Mouse (Mus musculus) CH12.LX (cell line): ENCODE measurements around the gene Zmym3. TPM values are rescaled to one million over a fixed set of nuclear protein-coding genes. Genes with fewer than 3 reads are reported as not detected.

ENCODE experiments used
- DNase-seq: peaks from one replicate; pipeline ENCODE4 v3.0.0-alpha.2; 2013; ENCODE audit errors: extremely low read depth
- H3K27ac ChIP-seq: 2 replicates; pipeline ENCODE4 v1.5.1; 2012; ENCODE audit warnings: low read depth, mild to moderate bottlenecking, control low read depth, moderate library complexity; ENCODE audit not compliant: insufficient read depth
- H3K27me3 ChIP-seq: replicated peaks from 2 replicates; pipeline ENCODE3; 2012; ENCODE audit warnings: inconsistent platforms
- H3K36me3 ChIP-seq, 2 experiments: replicated peaks in 1 of 2; 2 replicates each; pipeline versions ENCODE3 to v1.6.1; 2012; ENCODE audit warnings: inconsistent platforms in 1 of 2, low read length in 1 of 2, mild to moderate bottlenecking in 1 of 2, mixed read lengths in 1 of 2, moderate library complexity in 1 of 2; ENCODE audit not compliant: control insufficient read depth in 1 of 2, insufficient read depth in 1 of 2
- H3K4me1 ChIP-seq, 2 experiments: 2 replicates each; pipeline ENCODE4 v1.6.1; 2012; ENCODE audit warnings: inconsistent platforms in 1 of 2, moderate library complexity in 1 of 2; ENCODE audit not compliant: insufficient read depth in 2 of 2, control insufficient read depth in 1 of 2
- H3K4me2 ChIP-seq: 2 replicates; pipeline ENCODE4 v1.6.1; 2012; ENCODE audit warnings: low read depth, mild to moderate bottlenecking, control low read depth; ENCODE audit not compliant: poor library complexity, insufficient read depth, severe bottlenecking
- H3K4me3 ChIP-seq, 3 experiments: fragments of 150-350 bp in 1 of 3; sonication (generic) in 1 of 3; replicated peaks in 1 of 3; 2 replicates each; pipeline versions ENCODE3 to v1.5.1; 2011 to 2012; ENCODE audit warnings: low read depth in 2 of 3, low read length in 2 of 3, mild to moderate bottlenecking in 2 of 3, moderate library complexity in 2 of 3, control low read depth in 1 of 3, improper control_type of control experiment in 1 of 3, inconsistent platforms in 1 of 3, mixed read lengths in 1 of 3; ENCODE audit not compliant: poor library complexity in 1 of 3
- H3K79me2 ChIP-seq: replicated peaks from 2 replicates; pipeline ENCODE4 v1.6.1; 2012; ENCODE audit warnings: mild to moderate bottlenecking, moderate library complexity; ENCODE audit not compliant: control insufficient read depth, poor library complexity, insufficient read depth, severe bottlenecking; ENCODE audit errors: extremely low read depth
- H3K9ac ChIP-seq: 2 replicates; pipeline ENCODE4 v1.6.1; 2012; ENCODE audit warnings: low read depth, mild to moderate bottlenecking, control low read depth, moderate library complexity; ENCODE audit not compliant: insufficient read depth
- H3K9me3 ChIP-seq: replicated peaks from 2 replicates; pipeline ENCODE3; 2012; ENCODE audit warnings: low read length, inconsistent platforms, mixed read lengths
- BHLHE40 ChIP-seq: IDR thresholded peaks from 2 replicates; pipeline ENCODE4 v1.6.1; 2011; ENCODE audit warnings: mild to moderate bottlenecking, low read depth, low read length, improper control_type of control experiment
- CHD2 ChIP-seq: IDR thresholded peaks from 2 replicates; pipeline ENCODE4 v1.6.1; 2011; ENCODE audit warnings: low read length, improper control_type of control experiment
- CTCF ChIP-seq, 2 experiments: IDR thresholded peaks in 1 of 2; conservative IDR thresholded peaks in 1 of 2; 2 replicates each; pipeline ENCODE4 v1.5.1; 2011 to 2012; ENCODE audit warnings: low read depth in 2 of 2, low read length in 2 of 2, improper control_type of control experiment in 1 of 2, inconsistent platforms in 1 of 2, mild to moderate bottlenecking in 1 of 2, moderate library complexity in 1 of 2
- E2F4 ChIP-seq: IDR thresholded peaks from 2 replicates; pipeline ENCODE4 v1.6.1; 2011; ENCODE audit warnings: low read depth, low read length, improper control_type of control experiment; ENCODE audit not compliant: insufficient replicate concordance
- ELF1 ChIP-seq: IDR thresholded peaks from 2 replicates; pipeline ENCODE4 v1.6.1; 2014; ENCODE audit warnings: low read depth, mild to moderate bottlenecking, inconsistent platforms, low read length, improper control_type of control experiment
- EP300 ChIP-seq: IDR thresholded peaks from 2 replicates; pipeline ENCODE4 v1.6.1; 2011; ENCODE audit warnings: low read length, improper control_type of control experiment
- ETS1 ChIP-seq: conservative IDR thresholded peaks from 2 replicates; pipeline ENCODE4 v1.6.1; 2012; ENCODE audit warnings: low read depth, mild to moderate bottlenecking, inconsistent platforms, low read length, improper control_type of control experiment, moderate library complexity
- HCFC1 ChIP-seq: IDR thresholded peaks from 2 replicates; pipeline ENCODE4 v1.6.1; 2012; ENCODE audit warnings: low read depth, mild to moderate bottlenecking, inconsistent platforms, low read length, improper control_type of control experiment
- IRF4 ChIP-seq: IDR thresholded peaks from 2 replicates; pipeline ENCODE4 v1.6.1; 2014; ENCODE audit warnings: low read depth, mild to moderate bottlenecking, inconsistent platforms, low read length, improper control_type of control experiment
- JUND ChIP-seq: conservative IDR thresholded peaks from 2 replicates; pipeline ENCODE4 v1.6.1; 2011; ENCODE audit warnings: low read depth, low read length, improper control_type of control experiment
- KAT2A ChIP-seq: IDR thresholded peaks from 2 replicates; pipeline ENCODE4 v1.6.1; 2012; ENCODE audit warnings: low read length, improper control_type of control experiment, inconsistent platforms; ENCODE audit not compliant: insufficient replicate concordance
- MAFK ChIP-seq: IDR thresholded peaks from 2 replicates; pipeline ENCODE4 v1.6.1; 2011; ENCODE audit warnings: low read length, improper control_type of control experiment; ENCODE audit not compliant: insufficient replicate concordance
- MAZ ChIP-seq: IDR thresholded peaks from 2 replicates; pipeline ENCODE4 v1.6.1; 2012; ENCODE audit warnings: low read depth, mild to moderate bottlenecking, inconsistent platforms, low read length, improper control_type of control experiment, moderate library complexity
- MXI1 ChIP-seq: IDR thresholded peaks from 2 replicates; pipeline ENCODE4 v1.6.1; 2011; ENCODE audit warnings: mild to moderate bottlenecking, low read depth, low read length, improper control_type of control experiment
- MYC ChIP-seq: IDR thresholded peaks from 2 replicates; pipeline ENCODE4 v1.6.1; 2011; ENCODE audit warnings: low read depth, mild to moderate bottlenecking, improper control_type of control experiment, low read length
- NELFE ChIP-seq: IDR thresholded peaks from 2 replicates; pipeline ENCODE4 v1.6.1; 2011; ENCODE audit warnings: low read depth, low read length, improper control_type of control experiment
- NRF1 ChIP-seq: IDR thresholded peaks from 2 replicates; pipeline ENCODE4 v1.6.1; 2014; ENCODE audit warnings: low read depth, mild to moderate bottlenecking, inconsistent platforms, low read length, improper control_type of control experiment, moderate library complexity
- POLR2A ChIP-seq: IDR thresholded peaks from 2 replicates; pipeline ENCODE4 v1.6.1; 2011; ENCODE audit warnings: low read depth, mild to moderate bottlenecking, improper control_type of control experiment, low read length
- RAD21 ChIP-seq: IDR thresholded peaks from 2 replicates; pipeline ENCODE4 v1.6.1; 2011; ENCODE audit warnings: low read depth, mild to moderate bottlenecking, low read length, improper control_type of control experiment, moderate library complexity
- SIN3A ChIP-seq: IDR thresholded peaks from 2 replicates; pipeline ENCODE4 v1.6.1; 2012; ENCODE audit warnings: low read length, improper control_type of control experiment, inconsistent platforms
- TBP ChIP-seq: conservative IDR thresholded peaks from 2 replicates; pipeline ENCODE4 v1.6.1; 2011; ENCODE audit warnings: low read depth, low read length, improper control_type of control experiment
- ZKSCAN1 ChIP-seq: IDR thresholded peaks from 2 replicates; pipeline ENCODE4 v1.6.1; 2012; ENCODE audit warnings: low read depth, inconsistent platforms, low read length, improper control_type of control experiment, borderline replicate concordance
- ZMIZ1 ChIP-seq: IDR thresholded peaks from 2 replicates; pipeline ENCODE4 v1.6.1; 2012; ENCODE audit warnings: low read depth, mild to moderate bottlenecking, inconsistent platforms, low read length, improper control_type of control experiment
- ZNF384 ChIP-seq: IDR thresholded peaks from 2 replicates; pipeline ENCODE4 v1.6.1; 2012; ENCODE audit warnings: low read depth, low read length, improper control_type of control experiment, inconsistent platforms
- dilution Hi-C: fragments of 300-500 bp; cut with MboI; formaldehyde crosslinking; loops from 2 replicates; pipeline ENCODE4 v1.14.3; 2020; ENCODE audit warnings: low sequenced_read_pairs; ENCODE audit not compliant: extremely low pct_unique_long_range_greater_than_20kb, extremely low pct_ligation_motif_present
- in situ Hi-C: fragments of 300-500 bp; cut with MboI; formaldehyde crosslinking; loops from 3 replicates; pipeline ENCODE4 v1.14.3; 2019; ENCODE audit warnings: low sequenced_read_pairs, low pct_ligation_motif_present, low pct_unique_long_range_greater_than_20kb, mixed read lengths
- polyA plus RNA-seq: library from polyadenylated mRNA; unstranded; fragments of >175 nt; gene quantifications from 2 replicates; pipeline ENCODE4 v1.2.1, GENCODE M21; 2012; ENCODE audit warnings: low read depth; ENCODE audit not compliant: insufficient read length
- total RNA-seq, 2 experiments: library from RNA; depleted of rRNA; stranded (reverse); fragments of 300-350 nt in 1 of 2; fragments of >200 nt in 1 of 2; gene quantifications; 2 replicates each; pipeline ENCODE4 v1.2.3; 2012 to 2014

Gene Zmym3
- total and polyA plus RNA-seq, 3 experiments = 16.6 to 31.3 (median 18.0) TPM

DNA sequence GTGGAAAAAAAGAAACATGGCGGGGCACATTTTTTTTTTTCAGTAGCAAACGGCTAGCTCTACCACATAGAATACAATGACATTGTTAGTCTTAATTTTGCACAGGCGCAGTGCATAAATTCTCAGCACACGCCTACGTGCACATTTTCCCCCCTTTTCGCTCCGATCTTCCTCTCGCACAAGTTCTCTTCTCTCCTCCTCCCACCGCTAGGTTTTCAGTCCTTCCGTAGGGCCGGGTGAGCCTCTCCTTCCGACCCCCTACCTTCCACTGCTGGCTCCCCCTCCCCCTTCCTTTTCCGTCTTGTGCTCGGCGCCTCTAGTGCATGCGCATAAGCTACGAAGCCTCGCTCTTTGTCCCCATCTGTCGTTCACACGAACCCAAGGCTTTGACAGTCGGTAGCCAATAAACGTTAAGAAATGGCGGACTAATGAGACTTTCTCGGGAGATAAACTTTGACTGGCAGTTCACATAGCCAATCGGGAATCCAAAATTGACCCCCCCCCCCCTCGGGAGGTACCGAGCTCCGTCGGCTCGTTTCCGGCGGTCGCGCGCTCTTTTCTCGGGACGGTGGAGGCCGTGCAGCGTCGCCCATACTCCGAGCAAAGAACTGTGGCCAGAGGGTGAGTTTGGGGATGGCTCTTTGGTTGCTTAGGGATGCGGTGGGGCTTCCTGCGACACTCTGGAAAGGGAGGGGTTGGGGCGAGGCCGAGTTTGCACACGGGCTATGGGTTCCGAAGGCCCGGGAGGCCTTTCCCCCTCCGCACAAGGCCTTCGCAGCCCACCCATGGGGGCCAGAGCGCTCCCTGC lies 8.7 kb upstream of the Zmym3 start, which contains the start of gene Nono:
Gene Nono (plus strand): TSS at position 177 of the 808 bp plus-strand sequence.
- Histone ChIP-seq H3K4me2 (peak within 1 kb of the TSS; percentile 78), H3K36me3 (peaks cover 9 to 17% of the 10 kb centered on the region in 2 experiments), H3K4me1 (peaks cover 0 to 13% of the 10 kb centered on the region in 2 experiments; a peak in 1 of 4 replicates), H3K27ac (peak within 1 kb of the TSS; percentile 94), H3K9me3 (no peaks in the 10 kb centered on the region), H3K79me2 (peaks cover 41% of the 10 kb centered on the region), H3K9ac (peak within 1 kb of the TSS; percentile 72), H3K4me3 (peak within 1 kb of the TSS; percentile 66 to 77 (median 74)), H3K27me3 (no peaks in the 10 kb centered on the region)
- in situ Hi-C loops (loop anchor here (25.0 kb wide), 1 partner anchor 133 kb away; no protein-coding TSS in a partner anchor), dilution Hi-C loops (no loop called here)
- TF ChIP-seq MXI1 (peak; percentile 52; the same call in 1 of the 2 replicates), SIN3A (peak; percentile 82), E2F4 (no peak), MAZ (peak; percentile 94), ZMIZ1 (no peak), BHLHE40 (peak; percentile 55), NELFE (peak; percentile 49; the same call in 1 of the 2 replicates), TBP (0 out of 2 replicates have a peak, but pooled peaks have one; percentile 40), RAD21 (no peak), MYC (peak; percentile 25; the same call in 1 of the 2 replicates), MAFK (no peak), ZKSCAN1 (no peak), NRF1 (peak; percentile 86), JUND (no peak), EP300 (no peak), ETS1 (0 out of 2 replicates have a peak, but pooled peaks have one; percentile 23), CHD2 (peak; percentile 77), IRF4 (peak; percentile 30), KAT2A (0 out of 2 replicates have a peak, but pooled peaks have one; percentile 2), ELF1 (peak; percentile 77), ZNF384 (peak; percentile 91), HCFC1 (peak; percentile 57), CTCF (conservative IDR thresholded peaks at IDR 0.05 in 1 of 2, IDR thresholded peaks at IDR 0.05 in 1 of 2; ENCODE audit: low read depth in 2 of 2, low read length in 2 of 2) (peak in 1 of 2 experiments; percentile 7; a peak in 1 of 4 replicates), POLR2A (peak; percentile 71)
- DNase-seq = peak; percentile 97
